Mouse (Mus musculus) spleen, adult 2 months (tissue): ENCODE results near the gene Itpr1. TPM values are rescaled to one million over a fixed set of nuclear protein-coding genes. Genes with fewer than 3 reads are reported as not detected.

ENCODE experiments used
- DNase-seq, 2 experiments: peaks; one replicate each; pipeline versions ENCODE4 v3.0.0 to v3.0.0-alpha.2; 2012 to 2021; ENCODE audit warnings: low spot score in 2 of 2, low read depth in 1 of 2
- H3K27ac ChIP-seq: fragments of 200-500 bp; 2 replicates; pipeline ENCODE4 v1.5.1; 2012; ENCODE audit warnings: low read length, inconsistent platforms; ENCODE audit not compliant: insufficient read depth
- H3K27me3 ChIP-seq: fragments of 200-500 bp; 2 replicates; pipeline ENCODE4 v1.6.1; 2012; ENCODE audit warnings: mild to moderate bottlenecking, moderate library complexity, low read length, inconsistent platforms; ENCODE audit not compliant: control insufficient read depth, insufficient read depth
- H3K36me3 ChIP-seq: fragments of 200-500 bp; 2 replicates; pipeline ENCODE4 v1.6.1; 2012; ENCODE audit warnings: mild to moderate bottlenecking, low read length, inconsistent platforms; ENCODE audit not compliant: control insufficient read depth, insufficient read depth
- H3K4me1 ChIP-seq: fragments of 200-500 bp; 2 replicates; pipeline ENCODE4 v1.6.1; 2011; ENCODE audit warnings: inconsistent platforms; ENCODE audit not compliant: control insufficient read depth, insufficient read depth, insufficient read length
- H3K4me3 ChIP-seq: fragments of 200-500 bp; 2 replicates; pipeline ENCODE4 v1.5.1; 2011; ENCODE audit warnings: mild to moderate bottlenecking, inconsistent platforms; ENCODE audit not compliant: insufficient read depth, insufficient read length; ENCODE audit errors: extremely low read depth
- CTCF ChIP-seq: fragments of 200-500 bp; IDR thresholded peaks from 2 replicates; pipeline ENCODE4 v1.5.1; 2011; ENCODE audit warnings: mild to moderate bottlenecking, inconsistent platforms; ENCODE audit not compliant: insufficient read depth, insufficient read length, insufficient replicate concordance; ENCODE audit errors: extremely low read depth
- POLR2A ChIP-seq: fragments of 200-500 bp; IDR thresholded peaks from 2 replicates; pipeline ENCODE4 v1.6.1; 2011; ENCODE audit warnings: low read depth, low read length, inconsistent platforms
- WGBS: fragments of 180-500 bp; shearing (Covaris S2); methylation state at CpG from one replicate; pipeline ENCODE4 v1.1.7; 2018; 5-methylcytosine and 5-hydroxymethylcytosine counted together
- polyA plus RNA-seq: library from polyadenylated mRNA; depleted of rRNA; stranded (reverse); fragments of >200 nt; gene quantifications from 2 replicates; pipeline ENCODE4 v1.2.3, GENCODE M21; 2012

The Itpr1 gene
- polyA plus RNA-seq, 1 experiment: 17.9 TPM

DNA sequence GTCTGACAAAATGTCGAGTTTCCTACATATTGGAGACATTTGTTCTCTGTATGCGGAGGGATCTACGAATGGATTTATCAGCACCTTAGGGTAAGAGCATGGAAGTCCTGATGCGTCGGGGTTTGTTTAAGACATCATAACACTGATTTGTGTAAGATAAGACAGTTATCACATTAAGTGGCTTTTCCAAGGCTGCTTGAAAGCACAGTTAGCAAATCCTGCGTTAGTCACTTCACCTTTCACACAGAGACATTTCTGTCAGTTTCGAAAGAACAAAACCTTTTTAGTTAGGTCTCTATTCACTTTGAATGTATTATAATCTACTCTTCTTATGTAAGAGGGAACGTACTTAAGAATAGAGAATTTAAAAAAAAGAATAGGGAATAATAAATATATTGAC, 24.1 kb downstream of the Itpr1 start:
- no peak for DNase-seq
- 90% methylated on average over 8 of the region's 8 CpGs for WGBS
- peaks cover 10% of the 10 kb centered on the region for H3K36me3 ChIP-seq
- H3K27me3 ChIP-seq: no peaks in the 10 kb centered on the region
- no peaks in the 10 kb centered on the region; the same call in 1 of the 2 replicates for H3K4me1 ChIP-seq
- no peak overlapping the region for H3K27ac ChIP-seq
- H3K4me3 ChIP-seq: no peak overlapping the region
- TF ChIP-seq POLR2A (no peak), CTCF (no peak)

DNA sequence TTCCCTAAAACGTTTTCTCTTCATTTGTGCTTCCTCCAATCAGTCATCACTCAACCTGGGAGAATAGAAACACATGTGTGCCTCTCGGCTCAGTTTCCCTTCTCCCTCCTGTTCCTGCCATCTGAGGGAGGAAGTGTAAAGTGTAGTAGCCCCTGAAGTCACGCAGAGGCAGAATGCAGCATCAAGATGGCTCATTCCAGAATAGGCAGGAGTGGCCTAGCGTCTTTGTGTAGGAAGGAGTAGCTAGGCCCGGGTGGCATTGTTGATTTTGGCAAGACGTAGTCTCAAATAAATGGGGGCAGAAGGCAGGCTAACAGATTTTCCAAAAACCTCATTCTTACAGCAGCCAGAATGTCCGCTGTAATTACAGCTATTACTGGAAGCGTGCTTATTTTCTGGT, 24.7 kb downstream of the Itpr1 start:
- Histone ChIP-seq H3K27ac (no peak overlapping the region), H3K4me3 (no peak overlapping the region), H3K36me3 (peaks cover 15% of the 10 kb centered on the region), H3K4me1 (no peaks in the 10 kb centered on the region; the same call in 1 of the 2 replicates), H3K27me3 (no peaks in the 10 kb centered on the region)
- WGBS: 83% methylated on average over 8 of the region's 8 CpGs
- no peak for DNase-seq
- TF ChIP-seq CTCF: no peak
- no peak for TF ChIP-seq POLR2A

DNA sequence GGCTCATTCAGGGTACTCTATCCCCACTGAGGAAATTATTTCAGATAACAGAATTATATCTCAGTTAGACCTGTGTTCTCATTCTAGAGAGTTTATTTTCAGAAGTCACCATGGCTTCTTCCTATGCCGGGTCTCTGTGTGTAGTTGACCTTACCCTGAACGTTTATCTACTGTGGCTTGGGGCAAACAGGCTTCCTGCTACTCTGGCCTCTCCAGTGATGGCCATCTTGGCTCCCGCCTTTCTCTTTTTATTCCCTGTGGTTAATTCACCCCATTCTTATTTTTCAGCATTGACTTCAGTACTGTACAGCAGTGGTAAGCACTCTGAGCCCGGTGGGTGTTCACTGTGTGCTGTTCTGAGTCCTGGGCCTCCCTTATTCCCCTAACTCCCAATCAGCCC, 25.1 kb downstream of the Itpr1 start:
- DNase-seq: no peak
- Histone ChIP-seq H3K4me3 (no peak overlapping the region), H3K27ac (no peak overlapping the region), H3K36me3 (peaks cover 17% of the 10 kb centered on the region), H3K4me1 (no peaks in the 10 kb centered on the region; the same call in 1 of the 2 replicates), H3K27me3 (no peaks in the 10 kb centered on the region)
- TF ChIP-seq CTCF (no peak), POLR2A (no peak)
- WGBS: 86% methylated on average over 4 of the region's 4 CpGs

DNA sequence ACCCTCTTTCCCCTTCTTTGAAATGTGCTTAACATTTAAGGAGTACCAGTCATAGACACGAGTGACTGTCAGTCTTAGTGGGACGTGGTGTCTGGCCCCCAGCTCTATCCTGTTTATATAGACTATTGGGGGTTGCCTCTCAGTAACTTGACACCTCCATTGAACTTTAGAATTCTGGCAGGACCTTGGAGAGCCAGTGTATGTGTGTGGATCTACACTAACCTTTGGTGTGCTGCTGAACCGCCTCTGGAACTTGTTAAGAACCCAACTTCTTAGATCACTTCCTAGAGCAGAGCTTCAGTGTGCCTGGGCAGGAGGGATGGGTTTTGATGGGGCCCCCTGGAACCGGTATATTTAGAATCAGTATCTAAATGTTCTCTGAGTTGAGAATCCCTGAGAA, 26.2 kb downstream of the Itpr1 start:
- Histone ChIP-seq H3K27ac (no peak overlapping the region), H3K4me3 (no peak overlapping the region), H3K27me3 (no peaks in the 10 kb centered on the region), H3K36me3 (peaks cover 18% of the 10 kb centered on the region), H3K4me1 (no peaks in the 10 kb centered on the region)
- TF ChIP-seq POLR2A (no peak), CTCF (no peak)
- WGBS: 90% methylated on average over 4 of the region's 4 CpGs
- no peak for DNase-seq

DNA sequence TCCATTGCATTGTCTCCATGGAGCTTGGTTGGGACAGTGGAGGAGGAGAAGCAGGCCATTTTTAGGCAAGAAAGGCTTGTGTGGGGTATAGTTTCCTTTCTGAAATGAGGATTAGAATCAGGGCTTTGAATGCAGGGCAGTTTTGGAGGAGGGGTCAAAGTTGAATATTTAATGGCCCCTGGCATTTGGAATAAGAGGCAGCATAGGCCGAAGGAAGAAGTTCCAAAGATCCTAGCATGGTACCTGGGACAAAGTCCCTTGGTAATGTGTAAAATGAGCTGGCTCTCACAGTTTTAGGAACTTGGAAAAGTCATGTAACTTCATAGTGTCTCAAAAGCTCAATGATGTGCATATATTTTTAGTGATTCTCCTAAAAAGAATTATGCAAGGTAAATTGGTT, 27.1 kb downstream of the Itpr1 start:
- Histone ChIP-seq H3K27me3 (no peaks in the 10 kb centered on the region), H3K27ac (no peak overlapping the region), H3K4me3 (no peak overlapping the region), H3K36me3 (peaks cover 18% of the 10 kb centered on the region), H3K4me1 (no peaks in the 10 kb centered on the region)
- no peak for DNase-seq
- no peak for TF ChIP-seq CTCF
- no peak for TF ChIP-seq POLR2A
- 89% methylated on average over 1 of the region's 1 CpGs for WGBS

DNA sequence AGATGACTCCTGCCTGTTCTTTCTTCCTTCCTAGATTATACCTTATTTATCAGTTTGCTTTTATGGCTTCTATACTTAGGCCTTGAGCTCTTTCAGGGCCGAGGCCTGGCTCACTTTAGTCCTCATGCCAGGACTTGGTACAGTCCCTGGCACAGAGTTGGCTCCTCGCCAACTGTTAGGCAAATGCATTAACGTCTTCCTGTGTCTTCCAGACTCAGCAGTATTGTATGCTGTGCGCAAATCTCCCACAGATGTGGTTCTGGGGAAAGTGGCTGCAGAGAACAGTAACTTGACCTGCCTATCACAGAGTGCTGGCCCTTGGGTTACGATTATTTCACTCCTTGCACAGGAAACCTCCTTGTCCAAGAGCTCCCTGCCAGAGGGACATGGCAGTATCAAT, 27.9 kb downstream of the Itpr1 start:
- no peak overlapping the region for H3K4me3 ChIP-seq
- DNase-seq: no peak
- 68% methylated on average over 5 of the region's 5 CpGs for WGBS
- no peak overlapping the region for H3K27ac ChIP-seq
- H3K4me1 ChIP-seq: no peaks in the 10 kb centered on the region
- H3K27me3 ChIP-seq: no peaks in the 10 kb centered on the region
- H3K36me3 ChIP-seq: peaks cover 18% of the 10 kb centered on the region
- TF ChIP-seq CTCF: no peak
- no peak for TF ChIP-seq POLR2A

DNA sequence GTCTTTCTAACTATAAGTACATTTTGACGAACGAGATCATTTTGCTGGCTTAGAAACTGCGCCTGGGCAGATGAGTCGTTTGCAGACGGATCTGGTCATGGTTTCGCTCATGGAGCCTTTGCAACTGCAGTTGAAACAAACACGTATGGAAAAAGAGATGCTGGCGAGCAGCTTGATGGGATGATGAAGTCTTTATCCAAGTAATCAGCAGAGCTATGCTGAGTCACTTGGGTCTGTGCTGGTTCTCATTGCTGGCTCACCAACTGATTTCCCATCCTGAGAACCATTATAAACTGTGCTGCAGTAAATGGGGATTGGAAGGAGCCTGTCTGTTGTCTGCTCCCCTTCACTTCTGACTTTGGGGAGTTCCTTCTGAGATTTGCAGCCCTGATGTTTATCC, 31.7 kb downstream of the Itpr1 start:
- WGBS: 86% methylated on average over 8 of the region's 8 CpGs
- TF ChIP-seq CTCF (no peak), POLR2A (no peak)
- Histone ChIP-seq H3K27ac (no peak overlapping the region), H3K36me3 (peaks cover 9% of the 10 kb centered on the region), H3K4me1 (no peaks in the 10 kb centered on the region), H3K4me3 (no peak overlapping the region), H3K27me3 (no peaks in the 10 kb centered on the region)
- DNase-seq: no peak
